Mouse (Mus musculus): ENCODE results near the gene Zbtb26. TPM values are rescaled to one million over a fixed set of nuclear protein-coding genes. Genes with fewer than 3 reads are reported as not detected.

The Zbtb26 gene
- polyA plus RNA-seq (2012; ENCODE audit: low replicate concordance), result 0.54 and 0.83 TPM in 2 replicates

GRCm38 (mm10) chr2:37442611-37443591 lies at the start of gene Zbtb26, which contains the start of the genes Zbtb6 and Rabgap1:
TSS of gene Zbtb26 (minus strand) at chr2:37443135.
TSS of gene Zbtb6 (minus strand) at chr2:37443171.
TSS of gene Rabgap1 (plus strand) at chr2:37443279.

GRCm38 (mm10) chr2:37422306-37423304 lies 20.3 kb downstream of the Zbtb26 start, which contains the start of gene Rc3h2:
TSS of gene Rc3h2 (minus strand) at chr2:37422903.

Other genes with a start within 250 kb of the Zbtb26 start
- gene Olfr366, start 231.6 kb downstream of the Zbtb26 start, polyA plus RNA-seq (2012; ENCODE audit: low replicate concordance), result not detected in 2 replicates
- not detected in 2 replicates for gene Olfr368, start 116.6 kb downstream of the Zbtb26 start, polyA plus RNA-seq (2012; ENCODE audit: low replicate concordance)
- gene Pdcl, start 83.8 kb downstream of the Zbtb26 start, polyA plus RNA-seq (2012; ENCODE audit: low replicate concordance), result 4.0 and 17.5 TPM in 2 replicates
- 3.1 and 3.4 TPM in 2 replicates for gene Rc3h2, start 20.2 kb downstream of the Zbtb26 start, polyA plus RNA-seq (2012; ENCODE audit: low replicate concordance)
- 1.9 and 2.2 TPM in 2 replicates for gene Zbtb6, start within 50 bp of the Zbtb26 start, polyA plus RNA-seq (2012; ENCODE audit: low replicate concordance)
- 2.3 and 3.9 TPM in 2 replicates for gene Rabgap1, start 144 bp upstream of the Zbtb26 start, polyA plus RNA-seq (2012; ENCODE audit: low replicate concordance)
- not detected in 2 replicates for gene Gpr21, start 73.2 kb upstream of the Zbtb26 start, polyA plus RNA-seq (2012; ENCODE audit: low replicate concordance)